Mouse (Mus musculus) heart, embryonic 12.5 days (tissue): Measurements from ENCODE around the gene Rai1. TPM values are rescaled to one million over a fixed set of nuclear protein-coding genes. Genes with fewer than 3 reads are reported as not detected.
A peak's percentile ranks its signal among the peaks of the same experiment; 100 is the strongest.

ENCODE experiments used
- ATAC-seq: fragments of 200-750 bp; cut with Nextera tagmentation; 2 replicates; pipeline ENCODE4 v1.8.0; 2017; ENCODE audit warnings: moderate TSS enrichment, moderate library complexity; ENCODE audit not compliant: insufficient number of reproducible peaks, low FRiP score
- H3K27ac ChIP-seq: fragments of 300-500 bp; sonication (generic); 2 replicates; pipeline ENCODE4 v1.5.1; 2016; ENCODE audit warnings: mild to moderate bottlenecking, moderate library complexity; ENCODE audit not compliant: poor library complexity, severe bottlenecking
- H3K27me3 ChIP-seq: fragments of 300-500 bp; sonication (generic); replicated peaks from 2 replicates; pipeline ENCODE4 v1.6.1; 2016; ENCODE audit warnings: mild to moderate bottlenecking, moderate library complexity
- H3K36me3 ChIP-seq: fragments of 300-500 bp; sonication (generic); 2 replicates; pipeline ENCODE4 v1.6.1; 2016; ENCODE audit warnings: mild to moderate bottlenecking, moderate library complexity
- H3K4me1 ChIP-seq: fragments of 300-500 bp; sonication (generic); replicated peaks from 2 replicates; pipeline ENCODE4 v1.6.1; 2016; ENCODE audit warnings: mild to moderate bottlenecking
- H3K4me2 ChIP-seq: fragments of 300-500 bp; sonication (generic); 2 replicates; pipeline ENCODE4 v1.6.1; 2016; ENCODE audit warnings: mild to moderate bottlenecking, moderate library complexity
- H3K4me3 ChIP-seq: fragments of 300-500 bp; sonication (generic); 2 replicates; pipeline ENCODE4 v1.5.1; 2016; ENCODE audit warnings: mild to moderate bottlenecking
- H3K9ac ChIP-seq: fragments of 300-500 bp; sonication (generic); 2 replicates; pipeline ENCODE4 v1.6.1; 2016; ENCODE audit warnings: mild to moderate bottlenecking, moderate library complexity
- H3K9me3 ChIP-seq: fragments of 300-500 bp; sonication (generic); replicated peaks from 2 replicates; pipeline ENCODE4 v1.6.1; 2016; ENCODE audit warnings: mild to moderate bottlenecking, moderate library complexity
- WGBS: fragments of 180-500 bp; shearing (Covaris S2); methylation state at CpG from one replicate; pipeline ENCODE4 v1.1.7; 2016; 5-methylcytosine and 5-hydroxymethylcytosine counted together
- polyA plus RNA-seq: library from polyadenylated mRNA; unstranded; fragments of >200 nt; fragmentation: Nextera tagmentation; extraction: Ambion mirVana; gene quantifications from 2 replicates; pipeline ENCODE4 v1.2.1, GENCODE M21; 2016

Rai1 gene
- polyA plus RNA-seq = 22.2 and 29.9 TPM in 2 replicates

DNA sequence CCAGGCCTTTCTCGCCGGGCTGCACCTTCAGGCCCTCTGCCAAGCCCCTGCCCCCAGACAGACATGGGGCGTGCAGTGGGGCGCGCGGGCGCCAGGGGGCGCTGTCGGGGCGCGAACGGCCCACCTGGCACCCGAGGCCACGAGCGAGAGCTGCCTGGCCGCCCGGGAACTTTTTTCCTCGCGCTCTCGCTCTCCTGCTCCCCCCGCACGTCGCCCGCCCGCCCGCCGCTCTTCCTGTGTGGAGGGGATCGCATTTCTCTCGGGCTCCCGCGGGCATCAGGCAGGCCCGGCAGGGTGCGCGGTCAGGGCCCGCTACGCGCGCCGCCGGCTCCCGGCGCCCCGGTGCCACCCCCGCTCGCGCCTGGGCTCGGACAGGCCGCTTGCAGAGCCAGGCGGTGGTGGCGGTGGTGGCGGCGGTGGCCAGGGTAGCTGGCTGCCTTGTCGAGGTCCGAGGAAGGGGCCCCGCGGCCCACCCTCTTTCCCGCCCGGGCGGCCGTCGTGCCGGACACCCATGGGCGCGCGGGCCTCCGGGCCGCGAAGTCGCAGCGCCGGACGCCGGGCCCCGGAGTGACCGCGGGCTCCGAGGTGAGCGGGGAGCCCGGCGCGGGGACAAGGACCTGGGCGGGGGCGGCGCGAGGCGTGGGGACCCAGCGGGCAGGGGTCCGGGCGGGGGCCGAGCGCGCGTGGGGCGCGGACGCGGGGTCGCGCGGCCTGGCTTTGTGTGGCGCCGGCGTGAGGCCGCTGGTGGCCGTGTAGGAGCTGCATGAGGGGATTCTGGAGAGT lies at the start of gene Rai1:
Rai1 (plus strand) TSS at position 204 of the 783 bp plus-strand sequence.
- H3K27ac ChIP-seq = peak within 1 kb of the TSS; percentile 98
- ATAC-seq = peak; percentile 73
- H3K4me3 ChIP-seq = peak within 1 kb of the TSS; percentile 95
- H3K9me3 ChIP-seq = no peaks in the 10 kb centered on the region
- H3K4me1 ChIP-seq = peaks cover 61% of the 10 kb centered on the region
- peak within 1 kb of the TSS; percentile 80 for H3K4me2 ChIP-seq
- under 1% methylated on average over 79 of the region's 105 CpGs for WGBS
- no peaks in the 10 kb centered on the region for H3K27me3 ChIP-seq
- H3K36me3 ChIP-seq = no peaks in the 10 kb centered on the region
- peak within 1 kb of the TSS; percentile 99 for H3K9ac ChIP-seq

DNA sequence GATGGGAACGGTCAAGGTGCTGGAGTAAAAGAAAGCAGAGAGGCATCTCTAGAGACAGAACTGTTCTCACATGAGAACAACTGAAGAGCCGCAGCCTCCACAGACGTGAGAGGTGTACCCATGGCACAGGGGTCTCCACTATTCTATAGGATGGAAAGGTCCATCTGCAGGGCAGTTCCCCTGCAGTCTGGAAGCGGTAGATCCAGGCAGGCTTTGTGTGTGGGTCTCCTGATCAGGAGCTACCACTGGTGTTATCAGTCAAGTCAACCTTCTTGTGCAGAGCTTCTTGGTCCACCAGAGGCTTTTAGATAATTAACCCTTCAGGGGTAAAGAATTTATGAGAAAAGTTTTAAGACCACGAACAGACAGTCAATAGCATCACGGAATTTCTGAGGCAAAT lies 48.3 kb upstream of the Rai1 start:
- Histone ChIP-seq H3K9ac (no peak overlapping the region), H3K4me2 (no peak overlapping the region), H3K9me3 (no peaks in the 10 kb centered on the region), H3K36me3 (no peaks in the 10 kb centered on the region), H3K4me3 (no peak overlapping the region), H3K4me1 (peaks cover 9% of the 10 kb centered on the region), H3K27me3 (no peaks in the 10 kb centered on the region), H3K27ac (no peak overlapping the region)
- no peak for ATAC-seq
- WGBS = 74% methylated on average over 6 of the region's 6 CpGs

DNA sequence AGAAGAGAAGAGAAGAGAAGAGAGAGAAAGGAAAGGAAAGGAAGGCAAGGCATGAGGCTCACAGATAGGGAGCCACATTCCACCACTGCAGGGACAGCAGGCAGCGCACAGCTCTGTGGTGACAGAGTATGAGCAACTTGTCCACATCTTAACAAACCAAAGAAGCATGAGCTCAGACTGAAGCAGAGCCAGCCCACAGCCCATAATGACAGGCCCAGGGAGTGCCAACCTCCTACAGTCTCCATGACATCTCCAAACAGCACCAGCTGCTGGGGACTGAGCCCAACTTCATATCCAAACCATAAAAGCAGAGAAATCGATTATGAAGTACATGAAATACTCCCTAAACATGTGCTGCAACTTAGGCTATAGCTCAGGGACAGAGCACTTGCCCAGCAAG lies 46.8 kb upstream of the Rai1 start:
- Histone ChIP-seq H3K36me3 (no peaks in the 10 kb centered on the region), H3K9ac (no peak overlapping the region), H3K4me3 (no peak overlapping the region), H3K4me2 (no peak overlapping the region), H3K27me3 (no peaks in the 10 kb centered on the region), H3K9me3 (no peaks in the 10 kb centered on the region), H3K4me1 (peaks cover 9% of the 10 kb centered on the region), H3K27ac (no peak overlapping the region)
- ATAC-seq = no peak
- 52% methylated on average over 2 of the region's 2 CpGs for WGBS

DNA sequence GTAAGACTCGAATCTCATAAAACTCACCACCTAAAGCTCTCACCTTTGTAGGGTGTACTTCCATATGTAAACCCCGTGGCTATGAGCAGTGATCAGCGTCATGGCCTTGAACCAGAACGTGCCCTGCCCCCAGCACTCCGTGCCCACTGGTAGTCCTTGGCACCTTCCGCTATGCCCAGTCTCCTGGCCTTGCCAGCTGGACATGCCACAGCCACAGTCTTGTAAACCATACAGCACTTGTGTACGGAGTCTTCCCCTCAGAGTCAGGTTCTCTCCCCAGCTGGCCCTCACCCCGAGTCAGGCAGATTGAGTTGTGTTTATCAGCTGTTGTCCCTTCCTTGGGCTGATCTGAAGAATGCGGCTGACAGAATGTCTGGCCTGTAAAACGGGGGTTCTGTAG lies 46.4 kb upstream of the Rai1 start:
- Histone ChIP-seq H3K4me3 (no peak overlapping the region), H3K4me1 (peaks cover 9% of the 10 kb centered on the region), H3K4me2 (no peak overlapping the region), H3K27ac (no peak overlapping the region), H3K27me3 (no peaks in the 10 kb centered on the region), H3K9me3 (no peaks in the 10 kb centered on the region), H3K9ac (no peak overlapping the region), H3K36me3 (no peaks in the 10 kb centered on the region)
- 66% methylated on average over 10 of the region's 10 CpGs for WGBS
- ATAC-seq = no peak

DNA sequence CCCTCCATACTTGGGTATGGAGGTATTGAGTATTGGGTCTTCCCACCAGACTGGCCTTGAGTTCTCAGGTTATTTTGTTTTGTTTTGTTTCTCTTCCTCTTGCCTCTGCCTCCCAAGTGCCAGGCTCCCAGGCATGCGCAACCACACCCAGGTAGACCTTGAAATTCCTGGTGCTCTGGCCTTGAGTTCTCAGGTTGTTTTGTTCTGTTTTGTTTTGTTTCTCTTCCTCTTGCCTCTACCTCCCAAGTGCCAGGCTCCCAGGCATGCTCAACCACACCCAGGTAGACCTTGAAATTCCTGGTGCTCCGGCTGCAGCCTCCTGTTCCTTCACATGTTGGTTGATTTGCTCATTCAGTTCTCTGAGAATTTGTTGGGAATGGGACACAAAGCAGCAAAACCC lies 44.8 kb upstream of the Rai1 start:
- no peaks in the 10 kb centered on the region for H3K36me3 ChIP-seq
- no peaks in the 10 kb centered on the region for H3K27me3 ChIP-seq
- no peak overlapping the region for H3K4me2 ChIP-seq
- no peak for ATAC-seq
- no peak overlapping the region for H3K9ac ChIP-seq
- no peak overlapping the region for H3K4me3 ChIP-seq
- 88% methylated on average over 2 of the region's 2 CpGs for WGBS
- H3K27ac ChIP-seq = no peak overlapping the region
- no peaks in the 10 kb centered on the region for H3K9me3 ChIP-seq
- H3K4me1 ChIP-seq = peaks cover 9% of the 10 kb centered on the region

DNA sequence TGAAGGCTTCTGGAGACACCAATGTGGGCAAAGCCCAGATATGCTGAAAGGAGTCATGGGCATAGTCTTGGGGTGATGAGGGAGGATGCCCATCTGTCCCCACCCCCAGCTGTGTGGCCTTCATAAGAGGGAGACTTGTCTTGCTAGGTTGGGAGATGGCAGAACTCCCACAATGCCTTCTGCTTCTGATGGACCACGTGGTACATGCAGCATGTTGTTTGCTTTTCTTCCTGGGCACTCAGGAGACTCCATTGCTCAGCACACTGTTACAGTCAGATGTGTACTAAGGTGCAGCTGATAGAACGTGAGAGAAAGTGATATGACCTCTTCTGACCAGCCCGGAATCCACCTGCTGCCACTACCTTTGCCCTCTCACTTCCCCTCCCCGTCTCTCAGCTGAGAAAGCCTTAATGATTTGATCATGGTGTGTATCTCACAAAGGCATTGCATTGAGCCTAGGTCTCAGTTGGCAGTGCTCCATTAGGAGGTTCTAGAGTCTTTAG lies 43.3 kb upstream of the Rai1 start:
- Histone ChIP-seq H3K9me3 (no peaks in the 10 kb centered on the region), H3K4me3 (no peak overlapping the region), H3K4me2 (no peak overlapping the region), H3K9ac (no peak overlapping the region), H3K27me3 (no peaks in the 10 kb centered on the region), H3K27ac (no peak overlapping the region), H3K4me1 (peaks cover 9% of the 10 kb centered on the region), H3K36me3 (no peaks in the 10 kb centered on the region)
- 79% methylated on average over 4 of the region's 4 CpGs for WGBS
- no peak for ATAC-seq

DNA sequence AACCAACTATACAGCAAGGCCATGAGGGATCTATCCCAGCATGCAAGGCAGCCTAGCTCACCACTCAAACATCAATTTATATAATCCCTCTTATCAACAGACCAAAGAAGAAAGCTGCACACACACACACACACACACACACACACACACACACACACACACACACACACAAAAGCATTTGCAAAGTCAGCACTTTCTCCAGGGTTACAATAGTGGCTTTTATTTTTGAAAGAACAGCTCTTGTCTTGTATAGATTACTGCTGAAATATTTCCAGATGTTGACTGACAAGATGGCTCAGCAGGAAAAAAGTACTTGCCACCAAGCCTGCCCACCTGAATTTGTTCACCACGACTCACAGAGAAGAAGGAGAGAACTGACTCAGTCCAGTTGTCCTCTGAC lies 39.5 kb upstream of the Rai1 start:
- H3K36me3 ChIP-seq = no peaks in the 10 kb centered on the region
- H3K27me3 ChIP-seq = peaks cover 5% of the 10 kb centered on the region; the same call in 1 of the 2 replicates
- WGBS = 62% methylated on average over 1 of the region's 1 CpGs
- no peak overlapping the region for H3K4me2 ChIP-seq
- H3K27ac ChIP-seq = no peak overlapping the region
- H3K9me3 ChIP-seq = no peaks in the 10 kb centered on the region
- no peak overlapping the region for H3K4me3 ChIP-seq
- no peak overlapping the region for H3K9ac ChIP-seq
- no peak for ATAC-seq
- no peaks in the 10 kb centered on the region; the same call in 1 of the 2 replicates for H3K4me1 ChIP-seq

DNA sequence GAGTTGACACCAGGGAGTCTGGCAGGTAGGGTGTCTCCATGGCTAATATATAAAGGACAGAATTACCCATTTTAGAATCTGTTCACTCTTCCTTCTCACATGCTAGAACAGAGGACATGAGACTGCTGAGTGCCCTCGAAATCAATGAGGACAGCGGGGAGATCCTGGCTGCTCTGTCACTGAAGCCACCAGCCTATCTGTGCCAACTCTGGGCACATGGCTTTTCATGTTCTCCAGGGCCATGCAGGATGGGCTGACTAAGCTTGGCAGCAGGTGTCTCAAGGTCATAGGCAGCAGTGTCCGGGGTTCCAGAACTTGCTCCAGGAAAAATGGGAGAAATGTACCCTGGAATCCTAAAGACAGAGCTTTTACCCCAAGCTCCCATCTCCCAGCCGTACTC lies 37.2 kb upstream of the Rai1 start:
- Histone ChIP-seq H3K4me3 (no peak overlapping the region), H3K4me1 (no peaks in the 10 kb centered on the region; the same call in 1 of the 2 replicates), H3K27ac (no peak overlapping the region), H3K36me3 (no peaks in the 10 kb centered on the region), H3K27me3 (peaks cover 5% of the 10 kb centered on the region; the same call in 1 of the 2 replicates), H3K9ac (no peak overlapping the region), H3K9me3 (no peaks in the 10 kb centered on the region), H3K4me2 (no peak overlapping the region)
- ATAC-seq = no peak
- WGBS = 85% methylated on average over 4 of the region's 4 CpGs

DNA sequence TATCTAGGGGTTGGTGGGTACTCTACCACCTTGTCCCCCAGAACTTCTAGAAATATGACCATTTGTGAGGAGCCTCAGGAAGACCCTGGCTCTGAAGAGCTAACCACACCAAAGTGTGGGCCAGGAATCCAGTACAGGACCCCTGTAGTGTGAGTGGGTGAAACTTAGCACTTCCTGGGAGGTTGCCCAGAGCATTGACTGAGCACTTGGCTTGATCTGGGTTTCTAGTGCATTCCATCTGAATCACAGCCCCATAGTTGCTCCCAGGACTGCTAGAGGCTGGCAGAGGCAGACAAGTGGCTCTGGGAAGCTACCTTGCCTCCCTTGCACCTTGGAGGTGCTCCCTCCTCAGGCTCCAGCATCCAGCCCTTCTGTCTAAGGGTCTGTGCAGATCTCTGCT lies 36.2 kb upstream of the Rai1 start:
- Histone ChIP-seq H3K4me1 (no peaks in the 10 kb centered on the region; the same call in 1 of the 2 replicates), H3K4me2 (no peak overlapping the region), H3K27me3 (peaks cover 5% of the 10 kb centered on the region; the same call in 1 of the 2 replicates), H3K36me3 (no peaks in the 10 kb centered on the region), H3K9me3 (no peaks in the 10 kb centered on the region), H3K9ac (no peak overlapping the region), H3K27ac (no peak overlapping the region), H3K4me3 (no peak overlapping the region)
- ATAC-seq = no peak

DNA sequence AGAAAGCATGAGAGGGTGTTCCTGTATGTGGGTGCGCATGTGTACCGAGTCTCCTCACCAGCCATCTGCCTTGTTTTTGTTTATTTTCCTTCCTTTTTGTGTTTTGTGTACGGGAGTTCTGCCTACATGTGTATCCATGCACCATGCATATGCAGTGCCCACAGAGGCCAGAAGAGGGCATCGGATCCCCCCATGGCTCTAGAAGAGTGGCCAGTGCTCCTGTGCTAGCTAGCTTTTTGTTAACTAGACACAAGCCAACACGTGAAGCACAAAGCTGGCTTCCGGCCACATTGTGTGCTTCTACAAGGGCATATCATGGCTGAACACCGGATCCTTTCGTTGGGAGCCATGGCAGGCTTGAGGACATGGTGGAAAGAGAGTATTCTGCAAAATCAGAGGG lies 34.2 kb upstream of the Rai1 start:
- 38% methylated on average over 8 of the region's 8 CpGs for WGBS
- no peak overlapping the region for H3K4me2 ChIP-seq
- H3K4me1 ChIP-seq = 0 out of 2 replicates have a peak, but pooled peaks cover 7% of the 10 kb centered on the region

DNA sequence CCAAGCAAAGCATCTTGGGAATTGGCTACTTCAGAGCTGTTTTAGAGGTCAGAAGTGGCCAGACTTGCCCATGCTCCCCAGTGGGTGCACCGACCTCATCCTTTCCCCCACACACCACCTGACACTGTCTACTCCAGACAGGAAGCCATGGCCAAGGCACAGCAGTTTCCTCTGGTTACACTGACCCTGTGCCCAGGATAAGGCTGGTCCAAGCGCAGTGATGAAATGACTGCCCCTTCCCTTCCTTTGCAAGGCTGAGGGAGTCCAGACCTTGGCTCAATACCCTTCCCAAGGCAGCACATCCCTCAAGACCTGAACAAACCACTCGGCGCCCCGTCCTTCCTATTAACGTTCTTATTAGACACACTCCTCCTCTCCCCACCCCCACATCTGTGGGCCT lies 33.6 kb upstream of the Rai1 start:
- Histone ChIP-seq H3K4me1 (0 out of 2 replicates have a peak, but pooled peaks cover 7% of the 10 kb centered on the region), H3K27me3 (peaks cover 5% of the 10 kb centered on the region; the same call in 1 of the 2 replicates), H3K36me3 (no peaks in the 10 kb centered on the region), H3K9ac (no peak overlapping the region), H3K4me2 (no peak overlapping the region), H3K9me3 (no peaks in the 10 kb centered on the region), H3K27ac (no peak overlapping the region), H3K4me3 (no peak overlapping the region)
- ATAC-seq = no peak; the same call in 1 of the 2 replicates
- WGBS = 80% methylated on average over 6 of the region's 6 CpGs

More for the DNA sequence above, 34.2 kb upstream of the Rai1 start:
- H3K9me3 ChIP-seq = no peaks in the 10 kb centered on the region
- H3K36me3 ChIP-seq = no peaks in the 10 kb centered on the region
- H3K4me3 ChIP-seq = no peak overlapping the region
- H3K9ac ChIP-seq = no peak overlapping the region
- no peak overlapping the region for H3K27ac ChIP-seq
- ATAC-seq = no peak
- H3K27me3 ChIP-seq = peaks cover 5% of the 10 kb centered on the region; the same call in 1 of the 2 replicates
